Mouse (Mus musculus): ENCODE data around the gene Fyn. TPM values are rescaled to one million over a fixed set of nuclear protein-coding genes. Genes with fewer than 3 reads are reported as not detected.

Fyn gene
- 534 TPM for polyA plus RNA-seq (2017; shearing (Covaris generic))

DNA sequence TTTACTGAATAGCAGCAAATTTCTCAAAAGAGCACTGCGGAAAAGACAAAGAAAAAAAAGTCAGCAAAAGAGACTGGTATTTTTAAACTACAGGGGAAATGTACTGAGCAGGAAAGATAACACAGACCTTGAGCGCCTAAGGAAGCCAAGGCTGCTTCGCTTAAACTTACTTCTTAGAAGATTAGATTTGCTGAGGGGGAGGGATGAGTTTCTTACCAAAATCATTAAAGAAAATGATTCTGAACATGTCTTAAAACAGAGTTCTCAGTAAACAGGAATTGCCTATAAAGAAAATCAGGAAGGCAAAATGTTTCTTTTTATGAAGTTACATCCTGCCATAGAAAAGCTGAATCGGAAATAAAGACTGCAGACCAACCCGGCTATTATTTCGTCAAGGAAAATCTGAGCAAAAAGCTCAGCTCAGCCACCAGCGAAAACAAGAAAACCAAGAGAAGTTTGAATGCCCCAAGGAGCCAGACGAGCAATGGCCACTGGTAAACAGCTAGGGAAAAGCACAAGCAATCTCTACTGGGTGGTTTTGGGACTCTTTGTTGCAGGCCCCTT, at the start of gene Fyn:
Gene Fyn (plus strand): TSS at position 284 of the 564 bp plus-strand sequence.

DNA sequence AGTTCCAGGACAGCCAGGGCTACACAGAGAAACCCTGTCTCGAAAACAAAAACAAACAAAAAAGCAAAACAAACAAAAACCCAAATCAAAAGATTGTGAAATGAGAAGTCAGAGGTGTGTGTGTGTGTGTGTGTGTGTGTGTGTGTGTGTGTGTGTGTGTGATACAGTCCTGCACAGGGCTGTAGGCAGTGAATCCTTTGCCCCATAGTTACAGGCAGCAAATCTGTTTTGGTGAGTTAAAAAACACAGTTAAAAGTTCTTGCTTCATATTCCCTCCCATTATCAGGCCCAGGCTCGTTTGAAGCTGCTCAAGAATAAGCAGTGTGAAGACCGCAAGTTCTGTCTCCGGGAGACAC, 244.0 kb downstream of the Fyn start, which contains the start of gene Traf3ip2:
Gene Traf3ip2 (plus strand): TSS at position 302 of the 356 bp plus-strand sequence.

Other genes with a start within 250 kb of the Fyn start
- 1.00 TPM for gene Fam229b, start 234.9 kb upstream of the Fyn start, polyA plus RNA-seq (2017; shearing (Covaris generic))
- 3.2 TPM for gene Tube1, start 234.9 kb upstream of the Fyn start, polyA plus RNA-seq (2017; shearing (Covaris generic))
- not detected for gene Ccn6, start 205.1 kb upstream of the Fyn start, polyA plus RNA-seq (2017; shearing (Covaris generic))
- 93.5 TPM for gene Traf3ip2, start 244.1 kb downstream of the Fyn start, polyA plus RNA-seq (2017; shearing (Covaris generic))

All from effector memory CD4-positive, alpha-beta T cell, adult 7 months (primary cell).